Mouse (Mus musculus): ENCODE measurements at regions not wholly inside any gene's neighbourhood (a gene's known extent, or its start where the extent isn't known, plus 50 kb on each side); places are given as distances from the start of the nearest gene placed in this dataset.

- Histone ChIP-seq H3K4me3 (no peak overlapping the region), H3K9me3 (no peaks in the 10 kb centered on the region), H3K4me1 (peaks cover 4% of the 10 kb centered on the region; the same call in 1 of the 2 replicates), H3K9ac (no peak overlapping the region), H3K27me3 (replicated peaks) (no peaks in the 10 kb centered on the region), H3K36me3 (replicated peaks) (no peaks in the 10 kb centered on the region), H3K4me2 (no peak overlapping the region), H3K27ac (no peak overlapping the region)
- WGBS: 52% methylated on average over 2 of the region's 2 CpGs
- ATAC-seq (replicated peaks): no peak
Observed at GRCm38 (mm10) chr17:91161834-91162233, 69.0 kb upstream of the Nrxn1 start.
